ENCODE assay signal across 29 mouse cellular contexts in the genomic region with DNA sequence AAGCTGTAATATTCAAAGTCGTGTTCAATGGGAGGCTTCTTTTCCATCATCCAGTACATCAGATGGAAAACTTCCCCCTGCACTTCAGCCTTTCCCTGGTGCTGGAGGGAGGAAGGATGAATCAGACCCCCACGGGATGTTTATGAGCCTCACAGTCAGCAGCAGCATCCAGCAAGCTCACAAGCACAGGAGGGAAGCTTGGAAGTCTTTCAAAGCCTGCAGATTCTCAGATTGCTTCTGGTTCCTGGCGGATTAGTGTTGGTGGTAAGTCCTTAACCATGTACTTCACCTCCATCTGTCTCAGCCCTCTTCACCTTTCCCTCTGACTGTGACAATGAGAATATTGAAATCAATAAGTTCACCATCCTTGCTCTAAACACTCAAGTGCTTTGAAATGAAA.
DNase-seq lines count a peak whose midpoint lies in the region; ATAC-seq and TF ChIP-seq lines count a peak whose summit lies in the region.
"Had no signal": no experiment of that assay in that cellular context is flagged by ENCODE, and none has a peak within 500 bp of the region (broad histone marks: within the 10 kb centered on the region; RNA-seq: fewer than 3 reads in every experiment).

No protein-coding gene starts in this region.

- no peak for ATAC-seq in hindbrain, postnatal 0 days
- ATAC-seq in hindbrain, embryonic 16.5 days: no peak
- ATAC-seq: forebrain, embryonic 14.5 days; intestine, postnatal 0 days; lung, postnatal 0 days; midbrain, embryonic 13.5 days had no signal

- H3K4me1 ChIP-seq in hindbrain, postnatal 0 days (ENCODE audit: insufficient read depth, low read length): no peaks in the 10 kb centered on the region
- H3K4me1 ChIP-seq in hindbrain, embryonic 16.5 days (ENCODE audit: control insufficient read depth, insufficient read depth, low read depth, low read length): no peaks in the 10 kb centered on the region
- H3K4me1 ChIP-seq: embryonic facial prominence, embryonic 12.5 days; hindbrain, embryonic 12.5 days; limb, embryonic 10.5 days; limb, embryonic 15.5 days; liver, embryonic 13.5 days; midbrain, embryonic 13.5 days had no signal

- 53% methylated on average over 3 of the region's 3 CpGs for WGBS in hindbrain, postnatal 0 days
- 49% methylated on average over 3 of the region's 3 CpGs for WGBS in hindbrain, embryonic 16.5 days

- no peak overlapping the region for H3K9ac ChIP-seq in hindbrain, postnatal 0 days (replicated peaks; ENCODE audit: low read length)
- H3K9ac ChIP-seq in hindbrain, embryonic 16.5 days (ENCODE audit: low read depth, low read length): no peak overlapping the region
- H3K9ac ChIP-seq: embryonic facial prominence, embryonic 12.5 days; hindbrain, embryonic 12.5 days; limb, embryonic 15.5 days; liver, embryonic 13.5 days; midbrain, embryonic 13.5 days had no signal

- H3K36me3 ChIP-seq in hindbrain, postnatal 0 days (ENCODE audit: insufficient read depth, low read length): no peaks in the 10 kb centered on the region
- H3K36me3 ChIP-seq in hindbrain, embryonic 16.5 days (ENCODE audit: control insufficient read depth, insufficient read depth, low read length): no peaks in the 10 kb centered on the region
- H3K36me3 ChIP-seq: embryonic facial prominence, embryonic 12.5 days; hindbrain, embryonic 12.5 days; limb, embryonic 10.5 days; limb, embryonic 15.5 days; liver, embryonic 13.5 days; midbrain, embryonic 13.5 days had no signal

- no peaks in the 10 kb centered on the region for H3K27me3 ChIP-seq in hindbrain, postnatal 0 days (ENCODE audit: insufficient read depth, low read length)
- H3K27me3 ChIP-seq in hindbrain, embryonic 16.5 days (replicated peaks; ENCODE audit: control insufficient read depth, insufficient read depth, low read length): no peaks in the 10 kb centered on the region
- H3K27me3 ChIP-seq: embryonic facial prominence, embryonic 12.5 days; hindbrain, embryonic 12.5 days; limb, embryonic 15.5 days; liver, embryonic 13.5 days; midbrain, embryonic 13.5 days had no signal

- no peak overlapping the region for H3K4me3 ChIP-seq in hindbrain, postnatal 0 days (ENCODE audit: low read length)
- H3K4me3 ChIP-seq in hindbrain, embryonic 16.5 days (ENCODE audit: low read length): no peak overlapping the region
- H3K4me3 ChIP-seq: embryonic facial prominence, embryonic 12.5 days; gastrocnemius, adult 2 months; hindbrain, embryonic 12.5 days; limb, embryonic 10.5 days; limb, embryonic 15.5 days; liver, embryonic 13.5 days; midbrain, embryonic 13.5 days had no signal

- no peak overlapping the region for H3K27ac ChIP-seq in hindbrain, postnatal 0 days
- H3K27ac ChIP-seq in hindbrain, embryonic 16.5 days (ENCODE audit: low read depth, low read length): no peak overlapping the region
- H3K27ac ChIP-seq: embryonic facial prominence, embryonic 12.5 days; gastrocnemius, adult 2 months; hindbrain, embryonic 12.5 days; limb, embryonic 10.5 days; limb, embryonic 15.5 days; liver, embryonic 13.5 days; midbrain, embryonic 13.5 days had no signal

- no peak for TF ChIP-seq CTCF in hindbrain, postnatal 0 days (IDR thresholded peaks at IDR 0.05; ENCODE audit: low read depth)
- TF ChIP-seq CTCF in brain, embryonic 14.5 days (IDR thresholded peaks at IDR 0.05; ENCODE audit: borderline replicate concordance, extremely low read depth, insufficient read depth, insufficient read length): no peak

- DNase-seq in hindbrain, postnatal 0 days (ENCODE audit: low spot score): peak; percentile 6
- peak; percentile 78 for DNase-seq in brain, adult 2 months (ENCODE audit: low read depth, low spot score)
- peak; percentile 10 for DNase-seq in brain, embryonic 14.5 days (ENCODE audit: low read depth)
- DNase-seq in cerebellum, postnatal 10 days: peak; percentile 16 to 37
- no peak for DNase-seq in ovary, postnatal 10 days (ENCODE audit: low spot score)
- DNase-seq: adrenal gland, postnatal 36 days; B cell, adult 2 months; embryo, embryonic 11 days; gastrocnemius, adult 2 months; gastrocnemius, postnatal 36 days; heart, adult 18-20 months; heart, postnatal 36 days; kidney, adult 9 months; kidney, postnatal 10 days; liver, embryonic 13.5 days; lung, adult 18-20 months; lung, postnatal 4 days; right cerebral cortex, postnatal 4 days; thymus, postnatal 4 days had no signal

- no peak overlapping the region for H3K4me2 ChIP-seq in hindbrain, postnatal 0 days (ENCODE audit: low read depth, low read length)
- H3K4me2 ChIP-seq in hindbrain, embryonic 16.5 days (ENCODE audit: low read length): no peak overlapping the region
- H3K4me2 ChIP-seq: embryonic facial prominence, embryonic 12.5 days; heart, embryonic 11.5 days; hindbrain, embryonic 12.5 days; limb, embryonic 15.5 days; liver, embryonic 13.5 days; midbrain, embryonic 13.5 days had no signal

- no peak for TF ChIP-seq POLR2A in brain, embryonic 14.5 days (IDR thresholded peaks at IDR 0.05; ENCODE audit: borderline replicate concordance, extremely low read depth, insufficient read depth, insufficient read length, poor library complexity, severe bottlenecking)

- H3K9me3 ChIP-seq in hindbrain, postnatal 0 days (ENCODE audit: low read length): no peaks in the 10 kb centered on the region
- H3K9me3 ChIP-seq in hindbrain, embryonic 16.5 days (ENCODE audit: control insufficient read depth, low read length): no peaks in the 10 kb centered on the region
- H3K9me3 ChIP-seq: embryonic facial prominence, embryonic 12.5 days; hindbrain, embryonic 12.5 days; limb, embryonic 10.5 days; limb, embryonic 15.5 days; liver, embryonic 13.5 days; midbrain, embryonic 13.5 days had no signal
